Mouse (Mus musculus): ENCODE results near the gene Mgrn1.

Gene Mgrn1

DNA sequence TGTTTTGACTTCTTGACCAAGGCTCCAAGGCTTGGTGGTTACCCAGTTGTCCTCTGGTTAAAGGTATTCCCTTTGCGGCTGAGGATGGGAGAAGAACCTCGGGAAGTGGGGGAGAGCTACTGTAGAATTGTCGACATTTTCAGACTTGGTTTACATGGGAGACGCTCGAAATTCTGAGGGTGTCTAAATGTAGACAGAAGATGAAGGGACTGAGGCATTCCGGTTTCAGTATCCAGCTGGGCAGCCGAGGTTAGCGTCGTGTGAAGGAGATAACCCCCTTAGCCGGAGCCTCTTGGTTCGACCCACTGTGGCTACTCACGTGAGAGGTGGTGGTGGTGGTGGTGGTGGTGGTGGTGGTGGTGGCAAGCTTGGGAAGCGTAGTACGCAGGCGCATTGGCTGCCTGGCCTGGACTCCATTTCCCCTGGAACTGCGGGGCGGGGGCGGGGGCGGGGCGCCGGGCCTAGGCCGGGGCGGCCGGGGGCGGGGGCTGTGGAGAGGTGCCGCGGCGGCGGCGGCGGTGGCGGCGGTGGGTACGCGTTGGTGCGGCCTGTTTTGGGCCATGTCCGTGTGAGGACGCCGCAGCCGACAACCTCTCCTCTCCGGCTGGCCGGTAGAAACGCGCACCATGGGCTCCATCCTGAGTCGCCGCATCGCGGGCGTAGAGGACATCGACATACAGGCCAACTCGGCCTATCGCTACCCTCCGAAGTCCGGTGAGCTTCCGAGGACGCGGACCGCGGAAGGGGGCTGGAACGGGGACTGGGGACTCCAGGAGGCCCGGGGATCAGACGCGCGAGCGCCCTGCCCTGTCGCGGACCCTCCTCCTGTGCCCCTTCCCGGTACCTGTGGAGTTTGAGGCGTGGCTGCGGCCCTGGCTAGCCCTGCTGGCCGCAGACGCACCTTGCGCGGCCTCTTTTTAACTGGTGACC, at the start of gene Mgrn1:
TSS of gene Mgrn1 (plus strand) at position 490 of the 930 bp plus-strand sequence.
- peak; percentile 87 for DNase-seq (ENCODE audit: low read depth)

DNA sequence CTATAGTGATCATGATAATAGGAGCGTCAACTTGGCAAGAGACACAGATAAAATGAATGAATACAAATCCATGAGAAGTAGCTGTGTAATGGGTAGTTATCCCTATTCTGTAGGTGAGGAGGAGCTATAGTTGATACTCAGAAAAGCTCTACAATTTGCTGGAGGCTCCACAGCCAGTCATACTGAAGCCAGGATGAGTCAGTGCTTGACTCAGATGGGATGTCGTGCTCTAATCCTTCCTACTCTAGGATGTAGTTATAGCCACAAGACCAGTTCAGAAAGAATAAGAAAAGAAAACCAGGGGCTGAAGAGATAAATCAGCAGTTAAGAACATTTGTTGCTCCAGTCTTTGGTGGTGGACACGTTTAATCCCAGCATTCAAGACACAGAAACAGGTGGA, 48.4 kb upstream of the Mgrn1 start:
- DNase-seq (ENCODE audit: low read depth): no peak

DNA sequence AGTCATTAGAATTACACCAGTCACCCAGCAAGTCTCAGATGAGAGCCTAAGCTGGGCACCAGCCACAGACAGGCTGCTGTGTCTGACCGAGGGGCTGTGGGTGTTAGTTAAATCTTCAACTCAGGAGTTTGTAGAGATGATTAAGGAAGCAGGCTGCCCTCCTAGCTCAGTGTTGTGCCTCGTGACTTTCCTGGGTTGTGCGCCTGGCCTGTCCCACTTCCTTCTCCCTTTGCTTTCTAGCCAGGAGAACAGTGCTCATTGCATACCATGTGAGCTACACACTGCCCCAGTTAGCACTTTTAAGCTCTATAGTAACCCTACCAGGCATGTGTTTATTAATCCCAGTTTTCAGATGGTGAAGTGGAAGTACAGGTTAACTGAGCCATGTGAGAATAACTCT, 46.5 kb upstream of the Mgrn1 start:
- DNase-seq (ENCODE audit: low read depth): no peak

GRCm38 (mm10) chr16:4840231-4840630, 45.8 kb upstream of the Mgrn1 start:
- no peak for DNase-seq (ENCODE audit: low read depth)

GRCm38 (mm10) chr16:4847041-4847440, 39.0 kb upstream of the Mgrn1 start:
- no peak for DNase-seq (ENCODE audit: low read depth)

DNA sequence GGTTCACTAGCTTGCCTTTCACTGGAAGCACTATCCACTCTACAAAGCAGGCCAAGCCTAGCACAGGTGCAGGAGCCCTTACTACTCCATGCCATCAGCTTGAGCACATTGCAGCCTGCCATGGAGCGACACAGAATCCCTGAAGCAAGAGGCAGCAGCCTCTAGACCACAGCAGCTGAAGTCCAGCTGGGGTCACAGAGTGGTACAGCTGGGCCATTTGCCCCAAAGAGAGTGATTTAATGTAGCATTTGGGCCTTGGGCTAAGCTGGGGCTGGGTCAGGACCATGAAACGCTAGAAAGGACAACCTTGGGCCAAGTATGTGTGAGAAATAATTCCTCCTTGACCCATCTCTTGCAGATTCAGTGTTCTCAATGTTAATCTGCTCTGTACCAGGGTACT, 38.0 kb upstream of the Mgrn1 start:
- no peak for DNase-seq (ENCODE audit: low read depth)

DNA sequence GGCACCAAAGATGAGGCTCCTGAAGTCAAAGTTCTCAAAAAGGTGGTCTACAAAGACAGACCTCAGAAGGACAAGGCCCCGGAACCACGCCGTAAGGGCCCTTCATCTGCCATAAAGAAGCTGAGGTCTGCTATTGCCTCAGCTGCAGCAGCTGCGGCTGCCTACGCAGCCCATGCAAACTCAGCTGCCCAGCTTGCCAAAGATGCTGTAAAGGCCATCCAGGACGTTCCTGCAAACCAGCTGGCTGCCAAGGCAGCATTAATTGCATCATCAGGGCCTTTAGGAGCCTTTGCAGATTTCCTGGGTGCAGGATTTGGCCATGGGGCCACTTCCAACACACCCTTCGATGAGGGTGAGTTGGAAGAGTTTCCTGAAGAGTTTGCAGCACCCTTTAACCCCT, 35.7 kb upstream of the Mgrn1 start:
- DNase-seq (ENCODE audit: low read depth): no peak

DNA sequence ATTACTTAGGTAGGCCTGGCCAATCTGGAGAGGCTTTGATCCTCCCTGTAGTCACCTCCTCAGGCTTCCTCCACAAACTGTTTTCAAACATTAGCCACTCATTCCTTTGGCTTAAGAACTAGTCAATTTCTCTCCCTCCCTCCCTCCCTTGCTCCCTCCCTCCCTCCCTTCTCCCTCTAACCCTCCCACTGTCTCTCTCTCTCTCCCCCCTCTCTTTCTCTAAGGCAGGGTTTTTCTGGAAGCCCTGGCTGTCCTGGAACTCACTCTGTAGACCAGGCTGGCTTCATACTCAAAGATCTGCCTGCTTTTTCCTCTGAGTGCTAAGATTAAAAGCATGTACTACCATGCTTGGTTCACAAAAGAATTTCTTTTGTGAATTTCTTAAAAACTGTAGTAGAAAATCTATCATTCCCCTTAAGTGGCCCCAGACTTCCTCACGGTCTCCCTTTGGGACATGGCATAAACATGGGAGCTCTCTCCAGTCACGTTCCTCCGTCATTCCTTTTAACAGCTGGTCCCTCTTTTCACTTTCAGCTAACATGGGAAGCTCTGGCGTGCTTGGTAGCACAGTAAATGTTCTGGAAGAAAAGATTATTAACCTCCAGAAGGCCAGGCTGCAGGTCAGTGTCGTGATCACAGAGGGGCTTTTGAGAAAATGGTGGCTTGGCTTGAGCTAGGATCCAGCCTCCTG, 35.0 kb upstream of the Mgrn1 start:
- DNase-seq (ENCODE audit: low read depth): no peak

DNA sequence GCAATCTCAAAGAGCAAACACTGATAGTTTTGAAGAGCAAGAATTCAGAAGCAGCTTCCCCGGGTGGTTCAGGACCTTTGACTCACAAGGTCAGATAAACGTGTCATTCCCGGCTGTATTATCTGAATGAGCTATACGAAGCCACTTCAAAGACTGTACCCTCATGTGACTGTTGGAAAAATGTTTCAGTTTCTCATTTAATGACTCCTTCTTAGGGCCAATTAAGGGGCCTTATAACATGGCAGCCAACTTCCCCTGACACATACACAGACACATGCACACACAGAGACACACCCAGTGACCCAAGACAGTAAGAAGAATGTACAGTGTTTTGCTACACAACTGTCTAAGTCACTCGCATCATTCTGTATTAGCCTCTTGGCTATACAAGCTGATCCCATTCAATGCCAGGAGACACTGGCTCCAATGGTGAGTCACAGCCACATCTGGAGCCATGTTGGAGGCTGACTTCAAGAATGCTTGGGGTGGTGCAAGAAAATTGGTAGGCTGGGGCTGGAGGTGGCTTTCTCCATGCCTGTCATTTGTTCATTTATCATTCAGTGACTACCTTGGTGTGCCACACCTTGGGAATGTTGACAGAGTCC, 30.9 kb upstream of the Mgrn1 start:
- no peak for DNase-seq (ENCODE audit: low read depth)

DNA sequence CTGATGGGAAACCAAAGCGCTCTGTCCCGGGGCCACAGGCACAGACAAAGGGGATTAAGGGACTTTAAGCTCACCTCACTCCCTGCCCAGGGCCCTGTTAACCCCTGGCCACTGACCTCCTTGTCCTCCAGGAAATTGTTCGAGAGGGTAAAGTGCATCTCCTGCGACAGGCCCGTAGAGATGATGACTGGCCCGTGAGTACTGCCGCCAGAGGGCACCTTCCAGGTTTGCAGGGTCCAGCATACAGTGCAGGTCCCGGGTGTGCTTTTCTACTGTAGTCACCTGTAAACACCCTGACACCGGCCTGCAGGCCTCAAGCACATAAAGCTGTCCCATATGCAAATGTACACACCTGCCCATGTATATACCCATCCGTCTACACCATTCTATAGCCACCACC, 24.7 kb upstream of the Mgrn1 start:
- peak; percentile 31 for DNase-seq (ENCODE audit: low read depth)

DNA sequence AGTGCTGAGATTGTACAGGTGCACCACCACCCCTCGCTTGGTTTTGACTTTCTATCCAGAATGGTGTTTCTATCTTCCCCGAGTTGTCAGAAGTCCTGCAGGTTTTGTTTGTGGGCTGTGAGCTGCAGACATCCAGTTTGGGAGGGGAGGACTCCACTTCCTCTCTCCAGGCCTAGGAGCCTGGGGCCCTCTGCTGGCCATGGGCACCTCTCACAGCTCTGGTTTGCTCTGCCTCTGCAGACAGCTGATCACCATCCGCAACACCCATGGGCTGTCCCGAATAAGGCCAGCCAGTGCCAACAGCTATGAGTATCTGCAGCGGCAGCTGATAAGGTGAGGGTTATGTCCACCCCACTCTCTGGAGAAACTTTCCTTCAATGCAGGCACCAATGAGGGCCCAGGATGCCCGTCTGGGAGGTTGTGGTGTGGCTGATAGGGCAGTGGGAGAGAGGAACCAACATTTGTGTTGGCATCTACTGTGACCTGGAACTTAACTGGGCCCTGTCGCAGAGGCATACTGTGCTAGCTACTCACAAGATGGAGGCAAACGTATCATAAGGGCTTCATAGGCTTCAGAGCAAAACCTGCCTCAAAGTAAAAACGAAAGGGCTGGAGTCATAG, 23.1 kb upstream of the Mgrn1 start:
- peak; percentile 72 for DNase-seq (ENCODE audit: low read depth)

DNA sequence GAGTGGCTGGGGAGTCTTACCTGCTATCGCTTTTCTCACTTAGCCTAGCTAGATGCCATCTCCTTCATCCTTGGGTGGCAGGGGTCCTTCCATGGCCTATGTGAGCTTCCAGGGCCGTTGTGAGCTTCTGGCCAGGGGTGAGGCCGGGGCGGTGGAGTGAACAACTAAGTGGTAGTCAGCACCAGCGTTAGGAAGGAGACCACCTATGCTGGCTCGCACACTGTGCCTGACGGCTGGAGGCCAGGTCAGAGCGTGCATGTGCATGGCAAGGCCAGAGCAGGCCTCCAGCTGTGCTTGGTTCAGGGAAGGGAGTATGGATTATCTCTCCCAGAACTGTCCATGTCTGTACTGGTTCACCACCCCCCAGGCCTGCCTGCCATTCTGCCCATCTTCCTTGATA, 22.3 kb upstream of the Mgrn1 start:
- DNase-seq (ENCODE audit: low read depth): no peak

GRCm38 (mm10) chr16:4866101-4866695, 19.9 kb upstream of the Mgrn1 start:
- DNase-seq (ENCODE audit: low read depth): no peak

- no peak for DNase-seq (ENCODE audit: low read depth)
Observed at GRCm38 (mm10) chr16:4870490-4870889, 15.6 kb upstream of the Mgrn1 start.

- DNase-seq (ENCODE audit: low read depth): peak; percentile 3
Observed at GRCm38 (mm10) chr16:4871926-4872325, 14.1 kb upstream of the Mgrn1 start.

DNA sequence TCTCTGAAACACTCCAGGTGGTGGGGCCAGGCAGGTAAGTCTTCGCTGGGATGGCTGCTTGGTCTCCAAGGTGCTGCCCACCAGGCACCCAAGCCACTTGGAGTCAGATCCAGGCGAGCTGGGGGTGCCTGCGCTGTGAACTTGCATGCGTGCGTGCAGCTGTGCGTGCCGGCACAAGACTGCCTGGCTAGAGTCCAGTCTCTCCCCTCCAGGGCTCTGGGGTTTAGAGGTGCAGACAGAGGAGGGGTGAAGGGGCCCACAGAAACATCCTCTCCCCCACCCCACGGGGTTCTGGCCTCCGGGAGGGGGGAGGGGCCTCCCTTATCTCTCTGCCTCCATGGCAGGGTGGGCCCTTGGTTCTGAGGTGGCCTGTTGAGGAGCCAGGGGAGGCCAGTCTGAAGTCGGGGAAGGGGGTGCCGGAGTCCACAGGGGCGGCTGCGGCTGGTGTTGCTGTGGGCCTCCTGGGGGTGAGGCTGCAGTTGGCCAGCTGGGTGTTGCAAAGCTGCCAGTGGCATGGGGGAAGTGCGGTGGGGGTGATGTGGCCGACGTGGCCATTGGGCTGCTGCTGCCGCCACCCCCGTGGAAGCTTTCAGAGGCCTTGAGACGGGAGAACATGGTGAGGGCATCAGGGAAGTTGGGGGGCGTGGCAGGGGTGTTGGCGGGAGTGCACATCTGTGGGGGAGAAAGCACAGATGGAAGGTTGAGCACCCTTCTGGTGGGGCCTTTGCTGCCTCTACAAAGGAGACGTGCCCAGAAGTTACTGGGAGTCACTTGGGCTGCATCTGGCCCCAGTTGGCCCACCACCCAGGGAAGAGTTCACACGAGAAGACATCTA, 10.6 kb upstream of the Mgrn1 start:
- DNase-seq (ENCODE audit: low read depth): no peak

DNA sequence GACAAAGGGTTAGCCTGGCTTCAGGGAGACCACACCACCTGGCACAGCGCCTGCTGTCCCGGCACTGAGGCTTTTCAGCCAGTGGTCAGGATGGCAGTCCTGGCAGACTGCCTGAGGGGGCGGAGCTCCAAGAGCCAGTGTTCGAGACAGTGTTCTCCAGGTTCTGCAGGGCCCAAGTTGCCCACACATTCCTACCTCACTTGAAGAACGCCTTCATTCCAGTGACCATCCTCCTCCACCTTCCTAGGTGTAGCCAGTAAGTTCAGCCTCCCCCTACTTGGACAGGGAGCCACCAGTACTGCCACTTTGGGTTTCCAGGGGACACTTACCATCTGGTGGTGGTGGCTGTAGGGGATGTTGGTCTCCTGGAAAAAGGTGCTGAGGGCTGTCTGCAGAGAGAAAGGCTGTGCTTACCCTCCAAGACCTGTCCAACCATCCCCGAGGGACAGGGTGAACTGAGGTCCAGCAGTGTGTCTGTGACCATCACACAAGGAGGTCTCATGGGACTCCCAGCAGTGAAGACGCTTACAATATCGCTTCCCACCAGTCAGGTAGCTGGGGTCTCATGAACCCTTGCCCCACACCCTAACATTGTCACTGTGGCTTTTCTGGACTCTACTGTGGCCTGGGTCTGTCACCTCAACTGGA, 9.9 kb upstream of the Mgrn1 start:
- DNase-seq (ENCODE audit: low read depth): no peak

- DNase-seq (ENCODE audit: low read depth): no peak
Observed at GRCm38 (mm10) chr16:4877195-4877594, 8.9 kb upstream of the Mgrn1 start.

- DNase-seq (ENCODE audit: low read depth): no peak
Observed at GRCm38 (mm10) chr16:4877701-4878100, 8.3 kb upstream of the Mgrn1 start.

DNA sequence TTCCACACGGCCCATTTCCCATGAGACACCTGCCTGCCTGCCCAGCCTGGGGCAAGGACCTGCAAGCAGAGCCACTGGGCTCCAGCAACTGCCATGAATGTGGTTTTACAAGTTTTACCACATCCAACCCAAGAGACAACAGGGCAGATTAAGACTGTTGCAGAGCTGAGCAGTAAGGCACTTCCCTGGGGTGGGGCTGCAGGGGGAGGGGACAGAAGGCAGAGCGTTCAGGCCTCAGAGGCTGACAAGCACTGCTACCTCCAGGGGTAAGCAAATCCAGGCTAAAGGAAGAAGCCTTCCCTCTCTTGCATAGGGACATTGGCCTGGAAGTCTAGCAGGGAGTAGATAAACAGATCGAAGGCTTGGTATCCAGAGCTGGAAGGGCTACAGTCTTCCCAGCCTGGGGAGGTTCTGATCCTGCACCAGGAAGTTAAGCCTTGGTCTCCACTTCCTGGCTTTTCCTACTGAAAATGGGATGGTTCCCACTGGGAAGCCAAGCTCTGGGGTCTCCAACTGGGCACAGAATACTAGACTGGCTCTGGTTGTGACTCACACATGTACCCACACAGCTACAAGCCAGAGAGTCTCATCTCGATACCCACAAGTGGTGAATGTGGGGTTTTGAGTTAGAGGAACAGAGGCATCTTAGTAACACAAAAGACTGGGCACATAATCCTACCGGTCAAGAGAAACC, 7.7 kb upstream of the Mgrn1 start:
- peak; percentile 81 for DNase-seq (ENCODE audit: low read depth)
